Comparison of ENCODE assay signal across 11 mouse cellular contexts in genomic region chr5:103620301-103620973, GRCm38 (mm10). TPM values are rescaled to one million over a fixed set of nuclear protein-coding genes. Genes with fewer than 3 reads are reported as not detected.
DNase-seq lines count a peak whose midpoint lies in the region; ATAC-seq and TF ChIP-seq lines count a peak whose summit lies in the region.
"Had no signal": no experiment of that assay in that cellular context is flagged by ENCODE, and none has a peak within 500 bp of the region (broad histone marks: within the 10 kb centered on the region; RNA-seq: fewer than 3 reads in every experiment).

No protein-coding gene starts in this region.

- no peak overlapping the region for H3K9ac ChIP-seq in kidney, postnatal 0 days (ENCODE audit: low read depth, low read length)
- H3K9ac ChIP-seq in embryonic facial prominence, embryonic 15.5 days: no peak overlapping the region
- H3K9ac ChIP-seq in neural tube, embryonic 15.5 days (replicated peaks): no peak overlapping the region

- 58% methylated on average over 12 of the region's 12 CpGs for WGBS in kidney, postnatal 0 days
- 36% methylated on average over 12 of the region's 12 CpGs for WGBS in embryonic facial prominence, embryonic 15.5 days
- WGBS in neural tube, embryonic 15.5 days: 89% methylated on average over 12 of the region's 12 CpGs

- intact Hi-C loops in heart, postnatal 36 days (cut with DNase I): no loop called here
- intact Hi-C loops in left cerebral cortex, postnatal 25 days (cut with DNase I): no loop called here

- H3K36me3 ChIP-seq in kidney, postnatal 0 days (ENCODE audit: insufficient read depth, low read length): no peaks in the 10 kb centered on the region
- no peaks in the 10 kb centered on the region for H3K36me3 ChIP-seq in embryonic facial prominence, embryonic 15.5 days
- no peaks in the 10 kb centered on the region for H3K36me3 ChIP-seq in neural tube, embryonic 15.5 days

- DNase-seq in kidney, postnatal 0 days (ENCODE audit: low spot score): peak; percentile 79
- DNase-seq in kidney, adult 9 months: no peak
- peak; percentile 42 to 58 for DNase-seq in heart, postnatal 36 days
- DNase-seq in lung, postnatal 4 days: peak; percentile 79 to 89
- no peak for DNase-seq in left cerebral cortex, postnatal 25 days (ENCODE audit: low spot score in 2 of 2)

- no peaks in the 10 kb centered on the region for H3K27me3 ChIP-seq in kidney, postnatal 0 days (ENCODE audit: insufficient read depth, low read length)
- no peaks in the 10 kb centered on the region for H3K27me3 ChIP-seq in embryonic facial prominence, embryonic 15.5 days
- H3K27me3 ChIP-seq in neural tube, embryonic 15.5 days (replicated peaks): no peaks in the 10 kb centered on the region

- no peak overlapping the region for H3K4me2 ChIP-seq in kidney, postnatal 0 days (ENCODE audit: low read length)
- H3K4me2 ChIP-seq in embryonic facial prominence, embryonic 15.5 days (replicated peaks): no peak overlapping the region
- H3K4me2 ChIP-seq in neural tube, embryonic 15.5 days: no peak overlapping the region
- H3K4me2 ChIP-seq: liver, embryonic 11.5 days had no signal

- peak overlapping the region; percentile 60 for H3K27ac ChIP-seq in kidney, postnatal 0 days
- H3K27ac ChIP-seq in embryonic facial prominence, embryonic 15.5 days (replicated peaks): peak overlapping the region; percentile 73
- H3K27ac ChIP-seq in neural tube, embryonic 15.5 days (replicated peaks): no peak overlapping the region

- H3K4me1 ChIP-seq in kidney, postnatal 0 days (replicated peaks; ENCODE audit: insufficient read depth, low read length): no peaks in the 10 kb centered on the region
- peaks cover 9% of the 10 kb centered on the region for H3K4me1 ChIP-seq in embryonic facial prominence, embryonic 15.5 days
- no peaks in the 10 kb centered on the region for H3K4me1 ChIP-seq in neural tube, embryonic 15.5 days

- TF ChIP-seq CTCF in kidney, postnatal 0 days (IDR thresholded peaks at IDR 0.05; ENCODE audit: low read depth): no peak

- H3K4me3 ChIP-seq in kidney, postnatal 0 days (replicated peaks; ENCODE audit: low read depth, low read length): no peak overlapping the region
- no peak overlapping the region for H3K4me3 ChIP-seq in embryonic facial prominence, embryonic 15.5 days (replicated peaks)
- H3K4me3 ChIP-seq in neural tube, embryonic 15.5 days (replicated peaks): no peak overlapping the region

- no peaks in the 10 kb centered on the region for H3K9me3 ChIP-seq in kidney, postnatal 0 days (replicated peaks; ENCODE audit: low read length)
- no peaks in the 10 kb centered on the region for H3K9me3 ChIP-seq in embryonic facial prominence, embryonic 15.5 days (replicated peaks)
- H3K9me3 ChIP-seq in neural tube, embryonic 15.5 days (replicated peaks): no peaks in the 10 kb centered on the region

- ATAC-seq in kidney, postnatal 0 days (replicated peaks; ENCODE audit: low FRiP score, low read depth): no peak
- no peak for ATAC-seq in embryonic facial prominence, embryonic 15.5 days (ENCODE audit: insufficient number of reproducible peaks, low FRiP score, low TSS enrichment, low read depth)
- no peak for ATAC-seq in erythroid progenitor cell, adult 5-6 weeks (replicated peaks; ENCODE audit: low FRiP score, poor library complexity, severe bottlenecking)
- ATAC-seq in neural tube, embryonic 15.5 days (ENCODE audit: low FRiP score): no peak

RNA-seq across cellular contexts. Expression of gene Slc10a6, which starts 8.8 kb away (rescaled TPM):
- polyA plus RNA-seq in kidney, postnatal 0 days (2015; fragmentation: Nextera tagmentation; extraction: Ambion mirVana): 0.27 and 0.39 TPM in 2 replicates
- polyA plus RNA-seq in embryonic facial prominence, embryonic 15.5 days (2015; fragmentation: Nextera tagmentation; extraction: Ambion mirVana): 7.8 TPM in 2 replicates
- 1 to 10 TPM; 5.2 to 8.0 TPM for total RNA-seq in heart, postnatal 36 days (2021)
- not detected for total RNA-seq in left cerebral cortex, postnatal 25 days (2021)
- total RNA-seq in erythroid progenitor cell, adult 5-6 weeks (2015; ENCODE audit: low replicate concordance): not detected in 2 replicates
- not detected in 2 replicates for total RNA-seq in erythroid progenitor cell, adult 5-6 weeks (2017; ENCODE audit: low replicate concordance)
- 0.36 and 0.38 TPM in 2 replicates for polyA plus RNA-seq in neural tube, embryonic 15.5 days (2015; fragmentation: Nextera tagmentation; extraction: Ambion mirVana)
- polyA plus RNA-seq: embryonic facial prominence, embryonic 11.5 days; neural tube, embryonic 11.5 days had no signal

RNA-seq across cellular contexts. Expression of gene 1700016H13Rik, which starts 35.4 kb away (rescaled TPM):
- polyA plus RNA-seq in kidney, postnatal 0 days (2015; fragmentation: Nextera tagmentation; extraction: Ambion mirVana): 0.11 and 0.20 TPM in 2 replicates
- 0.12 and 0.15 TPM in 2 replicates for polyA plus RNA-seq in embryonic facial prominence, embryonic 15.5 days (2015; fragmentation: Nextera tagmentation; extraction: Ambion mirVana)
- not detected for total RNA-seq in heart, postnatal 36 days (2021)
- not detected for total RNA-seq in left cerebral cortex, postnatal 25 days (2021)
- total RNA-seq in erythroid progenitor cell, adult 5-6 weeks (2015; ENCODE audit: low replicate concordance): not detected in 2 replicates
- total RNA-seq in erythroid progenitor cell, adult 5-6 weeks (2017; ENCODE audit: low replicate concordance): not detected in 2 replicates
- polyA plus RNA-seq in neural tube, embryonic 15.5 days (2015; fragmentation: Nextera tagmentation; extraction: Ambion mirVana): 0.17 TPM in 1 of 2 replicates, not detected in the other

Comparison
In these comparisons a context has a peak if more than half of its experiments do, and no peak if none do; other contexts are left out.
1. DNase-seq: peak in kidney, postnatal 0 days (single experiment), heart, postnatal 36 days (2 of 2) and lung, postnatal 4 days (2 of 2); none in kidney, adult 9 months (single experiment) and left cerebral cortex, postnatal 25 days (0 of 2).
2. RNA of gene Slc10a6, which starts 8.8 kb away (total RNA-seq): 5.2 to 8.0 TPM in heart, postnatal 36 days; not detected in left cerebral cortex, postnatal 25 days and not detected in erythroid progenitor cell, adult 5-6 weeks; every median in the first group is over 4 times any median in the second.